Mouse (Mus musculus) Patski (cell line): ENCODE measurements around the gene Sppl2a. TPM values are rescaled to one million over a fixed set of nuclear protein-coding genes. Genes with fewer than 3 reads are reported as not detected.

ENCODE experiments used
- ATAC-seq: fragments of 100-300 bp; one replicate; pipeline ENCODE4 v1.8.0; 2021
- CTCF ChIA-PET: fragments of 350-600 bp; sonication (Branson Sonifier 250); formaldehyde crosslinking; loops from one replicate; lab custom pipeline; 2022; ENCODE audit warnings: inconsistent platforms; lab: Charles Lee
- POLR2A ChIA-PET: fragments of 350-600 bp; sonication (Branson Sonifier 250); formaldehyde crosslinking; loops from one replicate; lab custom pipeline; 2022; ENCODE audit warnings: antibody characterized with exemption, inconsistent platforms; lab: Charles Lee
- DNase-seq: peaks from one replicate; pipeline ENCODE4 v3.0.0-alpha.2; 2011; ENCODE audit warnings: low read depth, low spot score
- H3K27me3 ChIP-seq: fragments of 371-371 bp; one replicate; pipeline ENCODE4 v1.5.1; 2021
- CTCF ChIP-seq: fragments of 100-300 bp; IDR thresholded peaks from one replicate; pipeline ENCODE4 v1.5.1; 2021
- in situ Hi-C: fragments of 300-500 bp; cut with MboI; formaldehyde crosslinking; loops from 3 replicates; pipeline ENCODE4 v1.11.1; 2018; ENCODE audit warnings: low pct_unique_long_range_greater_than_20kb, mixed read lengths
- polyA plus RNA-seq: library from polyadenylated mRNA; unstranded; gene quantifications from one replicate; pipeline ENCODE4 v1.2.3, GENCODE M21; 2021

The Sppl2a gene
- polyA plus RNA-seq, 1 experiment from 2014 or later = 106 TPM

DNA sequence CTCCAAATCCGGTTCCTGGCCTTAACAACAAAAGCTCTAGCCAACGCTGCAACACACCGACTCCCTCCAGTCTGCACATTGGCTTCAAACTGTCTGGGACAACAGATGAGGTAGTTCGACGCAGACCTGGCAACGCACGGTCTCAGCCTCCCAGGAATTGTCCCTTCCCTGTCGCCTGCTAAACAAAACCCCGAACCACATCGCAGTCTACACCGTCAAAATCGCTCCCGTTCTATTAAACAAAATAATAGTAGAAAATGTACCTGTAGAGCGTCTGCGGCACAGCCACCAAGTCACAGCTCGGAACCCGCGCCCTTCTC is 57.6 kb downstream of the Sppl2a start:
- ATAC-seq (peak; percentile 63), DNase-seq (no peak)
- in situ Hi-C loops = no loop called here
- no peaks in the 10 kb centered on the region for H3K27me3 ChIP-seq
- ChIA-PET POLR2A (no interaction called here), CTCF (interaction anchor here (1.1 to 1.7 kb wide), 4 partner anchors 9 to 122 kb away, joined by 3 to 5 read pairs (median 4); no protein-coding TSS in a partner anchor)
- TF ChIP-seq CTCF = no peak

DNA sequence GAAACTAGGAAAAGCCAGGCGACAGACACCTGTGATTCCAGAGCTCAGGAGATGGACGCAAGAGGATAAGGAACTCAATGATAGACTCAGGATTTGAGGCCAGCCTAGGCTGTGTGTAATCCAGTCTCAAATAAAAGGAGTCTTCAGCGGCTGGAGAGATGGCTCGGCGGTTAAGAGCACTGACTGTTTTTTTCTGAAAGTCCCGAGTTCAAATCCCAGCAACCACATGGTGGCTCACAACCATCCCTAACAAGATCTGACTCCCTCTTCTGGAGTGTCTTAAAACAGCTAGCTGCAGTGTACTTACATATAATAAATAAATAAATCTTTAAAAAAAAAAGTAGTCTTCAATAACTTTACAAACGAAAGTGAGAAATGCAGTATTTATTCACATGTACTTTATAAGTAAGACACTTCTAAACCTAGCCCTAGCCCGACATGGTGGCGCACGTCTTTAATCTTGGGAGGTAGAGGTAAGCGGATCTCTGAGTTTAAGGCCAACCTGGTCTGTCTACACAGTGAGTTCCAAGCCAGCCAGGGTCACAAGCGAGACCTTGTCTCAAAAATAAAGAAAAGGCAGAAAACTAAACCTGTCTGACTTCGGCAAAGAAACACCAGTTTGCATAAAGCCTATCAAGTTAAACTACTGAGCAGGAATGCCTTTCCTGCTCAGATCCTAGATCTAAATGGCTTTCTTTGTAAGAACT is 58.1 kb downstream of the Sppl2a start:
- H3K27me3 ChIP-seq = no peaks in the 10 kb centered on the region
- TF ChIP-seq CTCF = peak; percentile 54
- ChIA-PET POLR2A (interaction anchor here (0.8 to 1.1 kb wide), 3 partner anchors 22 to 129 kb away, joined by 3 to 4 read pairs (median 3); no protein-coding TSS in a partner anchor), CTCF (interaction anchor here (1.1 to 1.7 kb wide), 5 partner anchors 9 to 123 kb away, joined by 3 to 5 read pairs (median 4); no protein-coding TSS in a partner anchor)
- DNase-seq = no peak
- in situ Hi-C loops = no loop called here
- no peak for ATAC-seq

DNA sequence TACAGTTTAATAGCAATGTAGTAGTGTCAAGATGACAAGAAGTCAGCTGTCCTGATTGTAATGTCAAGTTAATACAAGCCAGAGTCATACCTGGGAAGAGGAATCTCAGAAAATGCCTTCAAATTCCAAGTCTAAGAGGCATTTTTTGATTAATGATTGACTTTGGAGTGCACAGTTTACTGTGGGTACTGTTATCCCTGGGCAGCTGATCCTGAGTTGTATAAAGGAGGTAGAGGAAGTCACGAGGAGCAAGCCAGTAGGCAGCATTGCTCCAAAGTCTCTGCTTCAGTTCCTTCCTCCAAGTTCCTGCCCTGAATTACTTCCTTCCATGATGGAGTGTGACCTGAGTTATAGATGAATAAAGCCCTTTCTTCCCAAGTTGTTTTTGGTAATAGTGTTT is 66.7 kb downstream of the Sppl2a start:
- DNase-seq (no peak), ATAC-seq (no peak)
- in situ Hi-C loops = no loop called here

GRCm38 (mm10) chr2:126865501-126866199 is 67.4 kb downstream of the Sppl2a start:
- ATAC-seq (no peak), DNase-seq (no peak)
- TF ChIP-seq CTCF = no peak
- CTCF ChIA-PET = interaction anchor here (1.2 kb wide), 1 partner anchor 9 kb away, joined by 3 read pairs; no protein-coding TSS in a partner anchor
- POLR2A ChIA-PET = no interaction called here
- in situ Hi-C loops = no loop called here
- H3K27me3 ChIP-seq = no peaks in the 10 kb centered on the region

More for the DNA sequence above, 66.7 kb downstream of the Sppl2a start:
- H3K27me3 ChIP-seq = no peaks in the 10 kb centered on the region
- no peak for TF ChIP-seq CTCF
- POLR2A ChIA-PET = no interaction called here
- CTCF ChIA-PET = interaction anchor here (1.2 kb wide), 1 partner anchor 9 kb away, joined by 3 read pairs; no protein-coding TSS in a partner anchor

- ChIA-PET POLR2A (no interaction called here), CTCF (no interaction called here)
- H3K27me3 ChIP-seq = no peaks in the 10 kb centered on the region
- no peak for DNase-seq
- in situ Hi-C loops = no loop called here
- no peak for TF ChIP-seq CTCF
- ATAC-seq = no peak
Observed at GRCm38 (mm10) chr2:126865026-126865425, 68.0 kb downstream of the Sppl2a start.

DNA sequence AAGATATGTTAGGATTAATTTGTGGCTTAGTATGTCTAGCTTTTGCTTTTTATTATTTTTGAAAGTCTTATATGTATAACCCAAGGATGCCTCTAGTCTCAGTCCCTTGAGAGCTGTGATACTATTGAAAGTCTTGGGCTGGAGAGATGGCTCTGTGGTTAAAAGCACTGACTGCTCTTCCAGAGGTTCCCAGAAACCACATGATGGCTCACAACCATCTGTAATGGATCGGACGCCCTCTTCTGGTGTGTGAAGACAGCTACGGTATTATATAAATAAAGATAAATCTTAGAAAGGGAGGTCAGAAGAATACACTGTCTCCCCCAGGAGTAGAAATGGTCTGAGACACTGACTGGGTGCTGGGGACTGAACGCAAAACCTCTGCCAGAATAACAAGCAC is 88.3 kb downstream of the Sppl2a start:
- ChIA-PET POLR2A (no interaction called here), CTCF (interaction anchor here (0.9 kb wide), 1 partner anchor 13 kb away, joined by 3 read pairs; no protein-coding TSS in a partner anchor)
- DNase-seq = no peak

More for the DNA sequence above, 88.3 kb downstream of the Sppl2a start:
- TF ChIP-seq CTCF = peak; percentile 20
- in situ Hi-C loops = loop anchor here (25.0 kb wide), 1 partner anchor 168 kb away; the partner anchor contains the start of gene Ap4e1
- ATAC-seq = no peak
- H3K27me3 ChIP-seq = no peaks in the 10 kb centered on the region

Other genes with a start within 250 kb of the Sppl2a start
- gene Usp8, start 225.9 kb downstream of the Sppl2a start, polyA plus RNA-seq = 73.8 TPM
- 0.30 TPM for gene Usp50, start 149.8 kb downstream of the Sppl2a start, polyA plus RNA-seq
- 53.3 TPM for gene Trpm7, start 57.0 kb downstream of the Sppl2a start, polyA plus RNA-seq
- gene Ap4e1, start 75.5 kb upstream of the Sppl2a start, polyA plus RNA-seq = 9.9 TPM
- gene Blvra, start 137.4 kb upstream of the Sppl2a start, polyA plus RNA-seq = 35.8 TPM
- gene Ncaph, start 200.7 kb upstream of the Sppl2a start, polyA plus RNA-seq = 30.1 TPM
- gene Itpripl1, start 210.2 kb upstream of the Sppl2a start, polyA plus RNA-seq = 10.0 TPM